Mouse (Mus musculus) forelimb bud, embryonic 11.5 days (tissue): ENCODE results near the gene Zfp597.

Source experiments
- DNase-seq: peaks from one replicate; pipeline ENCODE4 v3.0.0-alpha.2; 2012; ENCODE audit warnings: low read depth, low spot score

Gene Zfp597

DNA sequence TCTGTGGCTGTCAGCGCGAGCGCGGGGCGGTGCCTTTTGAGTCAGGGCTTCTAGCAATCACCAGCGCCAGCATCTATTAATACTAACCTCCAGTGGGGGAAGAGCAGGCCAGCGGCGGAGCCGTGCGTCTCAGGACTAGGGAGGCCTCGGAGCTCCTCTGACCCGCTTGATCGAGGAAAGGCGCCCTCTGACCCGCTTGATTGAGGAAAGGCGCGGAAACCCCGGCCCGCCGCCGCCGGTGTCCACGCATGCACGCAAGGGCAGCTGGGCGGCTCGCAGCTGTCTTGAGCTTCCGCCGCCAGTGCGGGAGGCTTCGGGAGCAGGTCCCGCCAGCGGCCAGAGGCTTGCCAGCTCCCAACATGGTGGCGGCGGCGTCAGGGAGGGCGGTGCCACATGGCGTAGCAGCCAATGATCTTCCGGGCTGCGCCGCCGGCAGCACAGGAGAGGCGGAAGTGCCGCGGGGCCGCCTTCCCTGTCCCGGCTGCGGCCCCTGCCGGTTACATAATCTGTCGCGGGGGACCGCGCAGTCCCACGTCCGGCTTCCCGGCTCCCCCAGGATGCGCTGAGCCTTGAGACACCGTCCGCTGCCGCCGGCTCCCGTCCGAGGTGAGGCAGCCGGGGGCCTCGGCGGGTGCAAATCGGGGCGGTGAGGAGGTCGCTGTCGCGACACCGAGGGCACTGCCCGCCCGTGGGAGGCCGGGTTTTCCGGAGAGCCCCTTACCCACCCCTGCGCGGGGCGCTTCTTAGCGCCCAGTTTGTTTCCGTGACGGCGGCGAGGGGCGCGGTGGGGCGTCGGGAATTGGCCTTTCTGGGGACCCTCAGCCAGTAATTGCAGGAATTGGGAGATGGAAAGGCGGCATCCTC, at the start of gene Zfp597, which contains the start of gene Gm20695:
Zfp597 (minus strand) TSS at position 361 of the 864 bp plus-strand sequence.
Gm20695 (plus strand) TSS at position 448 of the 864 bp plus-strand sequence.
- DNase-seq, result peak; percentile 85

GRCm38 (mm10) chr16:3934091-3934490, 49.7 kb upstream of the Zfp597 start:
- no peak for DNase-seq

DNA sequence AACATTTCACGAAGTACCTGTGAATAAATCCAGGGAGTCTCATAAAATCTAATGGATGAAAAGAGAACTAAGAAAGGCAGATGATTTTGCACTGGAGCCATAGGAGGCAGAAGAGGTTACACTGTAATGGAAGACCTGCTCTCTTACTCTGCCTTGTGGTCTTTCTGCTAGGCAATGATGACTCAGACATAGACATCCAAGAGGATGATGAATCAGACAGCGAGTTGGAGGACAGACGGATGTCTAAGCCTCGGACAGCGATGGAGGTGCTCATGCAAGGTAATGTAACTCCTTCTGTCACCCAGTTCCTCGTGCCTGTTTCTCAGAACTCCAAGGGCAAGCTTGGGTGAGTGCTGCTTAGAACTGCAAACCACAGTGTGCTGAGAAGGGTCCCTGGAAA, 49.2 kb upstream of the Zfp597 start:
- DNase-seq, result no peak

GRCm38 (mm10) chr16:3929151-3929550, 44.8 kb upstream of the Zfp597 start:
- no peak for DNase-seq

DNA sequence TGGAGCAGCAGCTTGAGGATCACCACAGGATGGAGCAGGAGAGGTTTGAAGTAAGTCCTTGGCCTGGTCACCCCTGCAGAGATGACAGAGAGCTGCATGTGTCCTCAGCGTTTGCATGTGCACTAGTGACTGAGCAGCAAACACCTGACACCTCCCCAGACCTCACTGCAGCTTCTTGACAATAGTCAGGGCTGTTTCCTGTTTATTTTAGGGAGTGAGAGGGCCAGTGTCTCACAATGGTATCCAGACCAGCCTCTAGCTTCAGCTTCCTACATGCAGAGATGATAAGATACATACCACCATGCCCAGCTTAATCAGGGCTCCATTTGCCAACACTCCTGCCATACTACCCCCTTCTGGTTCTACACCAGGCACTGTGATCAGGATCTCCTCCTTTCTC, 44.2 kb upstream of the Zfp597 start:
- DNase-seq, result no peak

GRCm38 (mm10) chr16:3923966-3924365, 39.6 kb upstream of the Zfp597 start:
- peak; percentile 55 for DNase-seq

- no peak for DNase-seq
Measured at GRCm38 (mm10) chr16:3923515-3923914, 39.2 kb upstream of the Zfp597 start.

DNA sequence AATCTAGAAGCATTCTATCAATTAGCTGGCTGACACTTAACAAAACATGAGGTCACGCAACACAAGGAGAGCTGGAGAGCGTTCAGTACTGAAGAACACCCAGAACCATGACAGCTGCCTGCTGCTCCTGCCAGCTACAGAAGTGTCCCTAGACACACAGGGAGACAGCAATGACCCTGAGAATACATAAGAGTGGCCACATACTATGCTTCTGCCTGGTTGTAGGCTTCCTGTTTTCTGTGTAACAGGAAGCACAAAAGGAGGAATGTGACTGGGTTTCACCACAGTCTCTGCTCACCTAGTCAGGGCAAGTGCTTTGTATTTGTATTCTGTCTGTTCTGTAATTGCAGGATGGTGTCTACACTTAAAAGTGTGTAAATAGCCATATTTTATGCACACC, 36.4 kb upstream of the Zfp597 start:
- DNase-seq, result no peak

DNA sequence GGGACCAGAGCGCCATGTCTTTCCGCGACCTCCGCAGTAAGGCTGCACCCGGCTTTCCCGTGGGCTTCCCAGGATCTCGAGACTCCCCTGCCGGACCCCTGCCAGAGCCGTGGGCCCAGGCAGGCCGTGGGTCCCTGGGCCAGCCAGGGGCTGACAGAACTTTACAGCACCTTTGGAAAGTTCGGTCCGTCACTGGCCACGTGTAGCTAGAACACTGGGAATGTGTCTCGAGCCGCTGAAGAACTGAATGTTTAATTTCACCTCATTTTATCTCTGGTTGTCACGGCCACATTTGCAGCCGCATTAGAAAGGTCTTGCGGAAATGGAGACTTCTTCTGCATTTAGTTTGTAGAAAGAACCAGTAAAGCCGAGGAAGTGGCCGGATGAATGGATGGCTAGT, 24.8 kb upstream of the Zfp597 start:
- no peak for DNase-seq

DNA sequence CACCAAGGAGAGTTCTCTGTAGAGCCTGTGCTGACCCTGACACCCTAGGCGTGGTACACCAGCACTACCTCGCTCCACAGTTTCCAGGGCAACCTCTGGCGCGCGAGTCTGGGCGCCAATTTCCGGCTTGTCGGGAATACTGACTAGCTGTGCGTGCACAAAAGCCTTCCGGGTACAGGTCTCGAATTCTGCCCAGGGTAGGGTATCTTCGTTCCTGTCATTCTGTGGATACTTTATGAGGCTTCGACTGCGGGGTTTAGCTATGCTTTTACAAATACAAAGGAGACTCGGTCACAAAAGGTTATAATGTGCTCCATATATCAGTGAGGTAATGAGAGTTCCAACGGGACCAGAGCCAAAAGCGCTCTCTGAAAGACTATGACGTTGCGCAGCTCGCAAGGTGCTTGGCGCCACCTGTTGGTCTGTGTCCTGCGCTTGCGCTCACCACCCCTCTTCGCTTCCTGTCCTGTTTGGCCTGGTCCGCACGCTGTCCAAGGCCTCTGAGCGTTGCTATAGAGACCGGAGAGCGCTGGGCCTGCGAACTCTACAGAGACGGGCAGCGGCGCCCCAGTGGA, 24.3 kb upstream of the Zfp597 start, which contains the start of the genes 1700037C18Rik and Cluap1:
1700037C18Rik (minus strand) TSS at position 153 of the 575 bp plus-strand sequence.
Cluap1 (plus strand) TSS at position 265 of the 575 bp plus-strand sequence.
- peak; percentile 95 for DNase-seq

DNA sequence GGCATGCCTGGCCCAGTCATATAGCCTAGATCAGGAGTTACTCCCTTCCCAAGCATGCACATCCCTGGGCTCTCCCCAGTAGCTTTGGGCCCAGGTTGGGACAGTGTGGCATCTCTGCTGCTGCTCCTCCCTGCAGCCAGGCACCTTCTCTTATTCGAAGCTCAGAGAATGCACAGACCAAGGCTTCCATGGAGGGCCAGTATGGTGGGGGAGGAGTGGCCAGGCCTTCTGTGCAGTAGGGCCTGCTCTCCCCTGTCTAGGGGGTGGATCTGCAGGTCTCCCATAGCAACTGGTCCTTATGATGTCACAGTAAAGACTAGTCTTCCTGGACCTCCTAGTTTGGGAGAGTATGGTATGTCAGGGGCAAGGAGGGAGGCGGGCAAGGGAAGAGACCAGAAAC, 23.1 kb upstream of the Zfp597 start:
- no peak for DNase-seq

GRCm38 (mm10) chr16:3896553-3896952, 12.2 kb upstream of the Zfp597 start:
- DNase-seq, result no peak

DNA sequence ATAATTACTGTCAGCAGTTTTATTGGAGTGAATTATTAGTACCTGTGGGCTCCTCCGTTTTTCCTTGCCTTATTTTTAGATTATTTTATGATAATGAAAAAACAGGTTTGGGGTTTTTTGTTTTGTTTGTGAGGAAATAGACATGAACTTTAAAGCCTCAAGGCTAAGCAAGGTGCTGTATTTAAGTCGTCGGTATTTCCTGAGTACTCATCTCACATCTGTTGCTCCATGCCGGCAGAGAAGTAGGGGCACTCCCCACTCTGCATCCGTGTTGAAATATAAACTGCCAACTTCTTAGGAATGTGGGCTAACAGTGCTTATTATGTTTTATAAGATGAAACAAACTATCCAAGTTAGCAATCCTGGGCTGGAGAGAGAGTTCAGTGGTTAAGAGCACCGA, 11.7 kb upstream of the Zfp597 start:
- no peak for DNase-seq

- no peak for DNase-seq
Measured at GRCm38 (mm10) chr16:3895173-3895792, 10.9 kb upstream of the Zfp597 start.

DNA sequence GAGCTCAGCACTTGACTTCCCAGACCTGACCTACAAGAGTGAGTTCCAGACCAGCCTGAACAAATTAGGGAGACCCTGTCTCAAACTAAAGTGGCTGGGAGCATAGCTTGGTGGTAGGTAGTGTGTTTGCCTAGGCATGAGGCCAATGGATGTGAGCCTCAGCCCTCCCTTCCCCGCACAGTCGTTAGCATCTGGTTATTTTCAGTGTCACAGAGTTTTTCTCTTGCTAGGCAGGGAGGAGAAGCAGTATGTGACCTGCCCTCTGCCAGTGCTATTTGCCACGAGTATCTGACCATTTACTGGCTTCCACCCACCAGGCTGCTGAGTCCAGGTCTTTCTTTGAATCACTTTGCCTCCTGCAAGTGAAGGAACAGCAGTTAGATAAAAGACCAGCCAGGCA, 9.4 kb upstream of the Zfp597 start:
- no peak for DNase-seq

- no peak for DNase-seq
Measured at GRCm38 (mm10) chr16:3891621-3892295, 7.4 kb upstream of the Zfp597 start.

GRCm38 (mm10) chr16:3885065-3885670, 807 bp upstream of the Zfp597 start:
- no peak for DNase-seq

DNA sequence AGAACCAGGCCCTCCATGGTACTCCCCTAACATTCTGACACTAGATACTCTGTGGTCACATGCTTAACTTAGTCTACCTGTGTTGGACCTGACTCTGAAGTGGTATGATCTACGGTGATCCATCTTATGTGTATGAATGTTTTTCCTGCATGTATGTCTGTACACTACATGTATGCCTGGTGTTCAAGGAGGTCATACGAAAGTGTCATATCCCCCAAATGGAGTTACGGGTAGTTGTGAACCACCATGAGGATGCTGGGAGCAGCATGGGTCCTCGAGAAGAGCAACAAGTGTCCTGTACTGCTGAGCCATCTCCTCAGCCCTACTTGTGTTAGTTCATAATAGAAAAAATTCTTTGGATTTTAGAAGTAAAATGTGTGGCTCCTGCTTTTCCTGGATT, 8.0 kb downstream of the Zfp597 start:
- no peak for DNase-seq

GRCm38 (mm10) chr16:3872216-3873047, 11.9 kb downstream of the Zfp597 start, which contains the start of gene Naa60:
Gene Naa60 (plus strand): TSS chr16:3872375.
- DNase-seq, result peak; percentile 92

GRCm38 (mm10) chr16:3871815-3872214, 12.5 kb downstream of the Zfp597 start:
- DNase-seq, result no peak
